Mouse (Mus musculus) cerebellum, postnatal 4 days (tissue): Measurements from ENCODE around the gene Glyctk.
"Not testable (repeated sequence)": the region's sequence is repeated elsewhere in the genome, so short reads cannot be mapped to it uniquely, and the experiment has no call there.

Experiments
- DNase-seq, 2 experiments: peaks; one replicate each; pipeline ENCODE4 v3.0.0; 2022; ENCODE audit warnings: low spot score in 2 of 2, mixed read lengths in 1 of 2

The Glyctk gene

DNA sequence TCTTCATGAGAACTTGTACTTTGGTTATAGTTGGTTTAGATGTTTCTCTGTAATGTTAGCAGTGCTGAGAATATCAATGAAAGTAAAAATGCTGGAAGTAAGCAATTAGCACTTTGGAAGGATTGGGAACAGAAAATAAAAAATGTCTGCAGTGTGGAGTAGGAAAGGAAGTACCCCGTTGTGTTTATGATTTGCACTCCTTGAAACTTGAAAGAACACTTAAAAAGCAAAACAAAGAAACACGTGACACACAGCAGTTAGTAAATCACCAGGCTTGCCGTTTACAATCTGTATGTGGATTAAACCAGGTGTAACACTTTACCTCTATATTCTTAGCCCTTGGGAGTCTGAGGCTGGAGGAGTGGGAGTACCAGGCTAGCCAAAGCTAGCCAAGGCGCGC, 18.8 kb upstream of the Glyctk start:
- DNase-seq, result no peak

DNA sequence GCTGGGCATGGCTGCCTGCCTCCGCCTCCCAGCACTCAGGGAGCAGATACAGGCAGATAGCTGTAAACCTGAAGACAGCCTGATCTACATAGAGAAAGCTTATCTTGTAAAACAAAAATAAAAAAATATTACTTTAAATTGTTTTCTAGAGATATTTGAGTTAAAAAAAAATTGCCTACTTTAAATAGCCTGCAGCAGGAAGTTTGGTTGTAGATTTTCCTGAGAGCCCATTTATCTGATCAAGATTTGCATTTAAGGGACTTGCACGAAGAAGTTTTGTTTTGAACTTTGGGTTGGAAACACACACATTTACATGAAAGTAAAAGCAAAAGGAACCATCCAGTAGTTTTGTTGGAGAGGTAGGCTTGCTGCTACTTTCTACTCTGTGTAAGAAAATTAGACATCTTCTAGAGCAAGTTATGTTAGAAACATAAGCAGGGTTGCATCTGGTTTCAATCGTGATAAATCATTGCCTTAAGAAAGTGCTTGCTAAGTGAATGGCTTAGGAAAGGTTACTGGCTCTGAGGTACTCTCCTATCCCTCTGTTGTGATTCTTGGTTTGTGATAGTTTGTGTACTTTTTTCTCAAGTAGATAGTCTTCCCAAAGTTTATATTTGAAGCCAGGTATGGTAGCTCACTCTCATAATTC, 17.7 kb upstream of the Glyctk start:
- DNase-seq, result no peak

DNA sequence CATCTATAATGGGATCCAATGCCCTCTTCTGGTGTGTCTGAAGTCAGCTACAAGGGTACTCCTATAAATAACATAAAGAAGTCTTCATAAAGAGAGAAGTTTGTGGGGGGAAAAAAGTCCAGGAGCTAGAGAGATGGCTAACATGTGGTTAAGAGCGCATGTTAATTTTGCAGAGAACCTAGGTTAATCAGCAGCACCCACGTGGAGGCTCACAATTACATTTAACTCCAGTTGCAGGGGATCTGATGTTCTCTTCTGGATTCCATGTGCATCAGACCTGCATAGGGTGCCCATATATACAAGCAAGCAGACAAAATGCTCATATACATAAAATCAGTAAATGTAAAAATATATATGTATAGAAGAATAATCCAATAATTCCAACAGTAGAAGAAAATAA, 15.4 kb upstream of the Glyctk start:
- DNase-seq, result no peak

DNA sequence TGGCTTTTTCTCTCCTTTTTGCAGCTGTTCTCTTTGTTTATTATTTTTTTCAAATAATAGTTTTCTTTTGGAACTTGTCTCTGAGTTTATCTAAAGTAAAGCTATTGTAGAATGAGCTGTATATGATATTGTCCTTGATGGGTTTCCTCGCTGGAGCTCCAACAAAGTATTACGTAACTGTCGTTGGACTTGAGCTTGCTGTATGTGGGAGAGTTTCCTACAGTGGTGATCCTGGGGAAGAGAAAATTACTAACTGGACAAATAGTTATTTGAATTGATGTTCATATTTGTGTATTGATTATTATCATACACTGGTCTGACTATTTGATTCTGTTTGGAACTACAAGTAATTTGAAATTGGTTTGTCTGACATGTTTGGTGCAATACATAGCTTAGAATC, 14.6 kb upstream of the Glyctk start:
- no peak for DNase-seq

DNA sequence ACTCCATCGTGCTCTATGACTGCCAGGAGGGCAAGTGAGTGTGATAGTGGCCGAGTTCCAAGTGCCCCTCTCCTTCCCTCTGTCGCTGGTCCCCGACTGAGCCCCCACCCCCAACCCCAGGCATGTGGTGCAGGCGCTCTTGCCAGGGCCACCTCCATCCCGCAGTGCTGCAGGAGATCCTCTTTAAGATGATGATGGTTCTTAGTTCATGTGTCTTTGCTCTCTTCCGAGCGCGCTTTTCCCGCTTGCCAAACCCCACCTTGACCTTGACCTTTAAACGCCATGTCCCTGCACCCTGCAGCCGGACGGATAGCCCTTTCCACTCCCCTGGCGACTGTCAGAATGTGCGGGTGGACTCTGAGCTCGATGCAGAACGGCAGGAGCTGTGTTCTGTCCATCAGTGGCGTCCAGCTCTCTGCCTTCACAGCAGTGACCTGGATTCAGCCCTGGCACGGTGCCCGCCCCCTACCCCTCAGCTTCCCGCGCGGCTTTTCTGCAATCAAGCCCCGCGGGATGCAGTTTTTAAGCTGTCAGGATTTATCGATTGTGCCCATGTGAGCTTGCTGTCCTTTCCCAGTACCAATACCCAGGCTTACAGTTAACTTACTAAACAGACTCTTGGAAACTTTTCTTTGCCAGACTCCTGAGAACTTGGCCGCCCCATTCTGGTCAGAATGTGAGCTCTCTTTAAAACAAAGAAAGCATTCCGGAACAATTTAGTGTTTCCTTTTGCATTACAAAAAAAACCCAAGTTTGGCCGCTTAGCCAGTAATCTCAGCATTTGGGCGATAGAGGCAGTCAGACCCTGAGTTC, 13.6 kb upstream of the Glyctk start:
- peak in 1 of 2 experiments; percentile 75 for DNase-seq

DNA sequence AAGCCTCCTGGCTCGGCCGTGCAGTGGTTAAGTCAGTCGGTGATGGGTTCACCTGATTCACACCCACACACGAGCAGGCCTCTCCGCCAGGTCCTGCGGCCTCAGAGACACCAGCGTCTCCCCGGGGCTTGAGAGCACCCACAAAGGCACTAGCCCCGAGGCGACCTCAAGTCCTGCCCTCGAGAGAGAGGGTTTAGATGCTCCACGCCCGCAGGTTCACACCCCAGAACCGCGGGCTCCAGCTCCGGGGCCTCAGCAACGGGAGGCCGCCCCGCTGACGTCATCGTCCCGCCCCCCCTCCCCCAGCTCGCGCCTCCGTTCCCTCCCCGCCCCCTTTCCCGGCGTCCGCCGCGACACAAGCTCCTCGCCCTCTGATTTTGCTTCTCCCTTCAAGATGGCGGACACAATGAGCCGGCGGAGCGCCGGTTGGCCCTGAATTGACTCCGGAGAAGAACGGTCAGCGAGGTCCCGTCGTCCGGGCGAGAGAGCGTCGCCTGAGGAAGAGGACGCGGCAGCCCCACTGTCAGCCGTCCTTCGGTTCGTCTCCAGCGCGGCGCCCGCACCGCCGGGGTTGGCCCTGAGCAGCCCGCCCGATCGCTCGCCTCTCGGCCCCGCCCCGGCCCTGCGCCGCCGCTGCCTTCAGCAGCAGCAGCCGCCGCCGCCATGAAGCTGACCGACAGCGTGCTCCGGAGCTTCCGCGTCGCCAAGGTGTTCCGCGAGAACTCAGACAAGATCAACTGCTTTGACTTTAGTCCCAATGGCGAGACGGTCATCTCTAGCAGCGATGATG, 12.8 kb upstream of the Glyctk start, which contains the start of gene Wdr82:
Wdr82 (plus strand) TSS at position 373 of the 790 bp plus-strand sequence.
- DNase-seq, result peak; percentile 75 to 87

DNA sequence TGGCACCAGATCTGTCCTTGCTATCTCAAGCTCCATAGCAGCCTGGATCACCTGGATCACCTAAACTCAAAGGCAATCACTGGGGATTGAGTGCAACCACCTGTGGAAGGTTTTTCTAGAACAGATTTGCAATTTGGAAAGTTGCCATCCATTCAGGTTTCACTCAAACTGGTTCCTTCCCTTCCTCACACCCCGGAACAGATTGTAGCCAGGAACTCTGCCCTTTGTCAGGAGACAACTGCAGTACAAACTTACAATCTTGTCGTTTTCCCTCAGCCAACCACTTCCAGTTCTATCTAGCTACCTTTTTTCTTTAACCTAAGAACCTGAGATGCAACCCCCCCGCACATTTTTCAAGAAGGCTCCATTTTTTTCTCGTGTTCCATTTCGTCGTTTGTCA, 12.0 kb upstream of the Glyctk start:
- DNase-seq, result no peak

DNA sequence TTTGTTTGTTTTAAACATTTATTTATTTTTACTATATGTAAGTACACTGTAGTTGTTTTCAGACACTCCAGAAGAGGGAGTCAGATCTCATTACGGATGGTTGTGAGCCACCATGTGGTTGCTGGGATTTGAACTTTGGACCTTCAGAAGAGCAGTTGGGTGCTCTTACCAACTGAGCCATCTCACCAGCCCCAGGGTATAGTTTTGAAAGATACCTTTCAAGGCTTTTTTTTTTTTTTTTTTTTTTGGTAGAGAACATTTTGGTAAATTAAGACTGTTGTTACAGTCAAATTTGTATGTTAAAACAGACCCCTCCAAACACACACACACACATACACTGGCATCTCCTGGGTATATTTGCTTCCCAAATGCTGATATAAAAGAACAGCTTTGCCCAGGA, 11.1 kb upstream of the Glyctk start:
- not testable (repeated sequence) for DNase-seq

DNA sequence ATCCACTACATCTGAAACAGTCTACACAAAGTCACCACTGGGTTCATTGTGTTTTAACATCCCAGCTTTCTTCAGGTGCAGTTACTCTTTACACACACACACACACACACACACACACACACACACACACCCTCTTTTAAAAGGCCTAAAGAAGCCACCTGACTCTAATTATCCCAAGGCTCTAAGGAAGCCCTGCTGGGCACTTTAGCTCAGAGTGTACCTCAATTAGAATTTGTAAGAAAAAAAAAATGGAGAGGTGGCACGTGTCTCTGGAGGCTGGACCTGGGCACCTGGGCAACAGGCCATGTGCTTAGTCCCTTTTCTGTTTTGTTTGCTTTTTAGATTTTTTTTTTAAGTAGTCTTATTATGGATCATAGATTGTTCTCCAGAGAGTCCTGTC, 9.8 kb upstream of the Glyctk start:
- no peak for DNase-seq

DNA sequence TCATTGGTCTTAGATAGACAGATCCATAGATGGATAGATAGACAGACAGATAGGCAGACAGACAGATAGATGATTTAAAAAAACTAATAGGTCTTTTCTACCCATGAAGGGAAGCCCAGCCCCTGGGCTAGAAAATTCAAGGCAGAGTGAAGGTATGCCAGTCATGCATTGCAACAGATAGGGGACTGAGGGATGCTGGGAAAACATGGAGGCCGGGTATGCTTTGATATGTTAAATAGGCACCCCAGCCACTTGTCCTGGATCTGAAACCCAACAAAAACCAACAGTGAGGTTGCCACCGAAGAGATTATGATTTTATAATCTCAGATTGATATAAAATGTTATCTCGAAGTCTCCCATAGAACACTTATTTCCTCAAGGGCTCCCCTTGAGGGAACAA, 9.3 kb upstream of the Glyctk start:
- DNase-seq, result no peak

DNA sequence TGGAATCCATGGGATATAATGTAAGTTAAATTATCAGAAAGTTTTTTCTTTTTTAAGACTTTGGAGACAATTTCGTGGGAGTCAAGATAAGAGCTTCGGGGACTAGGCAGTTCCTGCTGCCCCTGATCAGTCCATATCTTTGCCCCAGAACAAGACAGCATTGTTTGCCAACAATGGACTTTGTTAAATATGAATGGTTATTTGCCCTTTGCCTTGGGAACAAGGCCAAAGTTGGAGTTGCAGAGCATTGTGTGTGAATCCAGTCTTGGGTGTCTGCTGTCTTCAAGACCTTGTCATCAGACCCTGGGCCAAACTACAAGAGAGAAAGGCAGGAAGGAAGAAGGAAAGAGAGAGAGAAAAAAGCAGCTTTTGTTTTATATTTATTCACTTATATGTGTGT, 8.8 kb upstream of the Glyctk start:
- DNase-seq, result no peak

DNA sequence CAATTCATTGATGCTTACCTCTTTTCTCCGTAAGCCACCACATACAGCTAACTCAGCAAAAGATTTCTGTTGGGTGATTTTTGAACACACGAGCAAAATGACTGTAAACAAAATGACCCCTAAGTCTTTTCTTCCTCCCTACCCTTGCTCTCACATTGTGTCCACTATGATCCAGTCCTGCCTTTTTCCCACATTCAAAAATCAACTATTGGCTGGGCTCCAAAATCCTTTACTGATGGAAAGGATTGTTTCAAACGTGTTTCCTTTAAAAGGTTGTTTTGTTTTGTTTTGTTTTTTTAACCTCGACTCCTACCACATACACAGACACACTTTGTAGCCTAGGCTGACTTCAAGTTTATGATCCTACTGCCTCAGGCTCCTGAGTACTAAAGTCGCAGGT, 2.5 kb upstream of the Glyctk start:
- no peak for DNase-seq

DNA sequence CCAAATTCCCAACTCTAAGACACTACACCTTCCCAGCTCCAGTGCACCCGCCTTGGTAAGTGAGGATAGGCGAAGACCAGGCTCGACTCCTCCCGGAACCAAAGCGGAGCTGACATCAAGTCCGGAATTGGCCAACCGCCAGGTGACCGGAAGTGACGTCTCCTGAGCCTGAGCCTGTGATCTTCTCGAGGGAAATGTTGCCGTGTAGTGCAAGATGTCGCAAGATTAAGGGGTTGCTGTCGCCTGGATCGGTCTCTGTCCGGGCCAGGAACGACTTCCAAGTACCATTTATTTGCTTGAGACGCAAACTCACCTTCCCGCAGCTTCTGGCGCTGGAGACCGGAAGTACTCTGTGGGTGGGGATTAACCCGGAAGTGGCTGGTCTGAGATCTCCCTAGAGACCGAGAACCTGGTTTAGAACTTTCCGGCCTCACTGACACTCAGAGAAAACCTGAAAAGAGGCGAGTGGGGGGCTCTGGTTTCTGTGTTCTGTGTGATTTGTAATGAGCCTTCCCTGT, 1.9 kb upstream of the Glyctk start:
- peak; percentile 95 to 97 for DNase-seq

DNA sequence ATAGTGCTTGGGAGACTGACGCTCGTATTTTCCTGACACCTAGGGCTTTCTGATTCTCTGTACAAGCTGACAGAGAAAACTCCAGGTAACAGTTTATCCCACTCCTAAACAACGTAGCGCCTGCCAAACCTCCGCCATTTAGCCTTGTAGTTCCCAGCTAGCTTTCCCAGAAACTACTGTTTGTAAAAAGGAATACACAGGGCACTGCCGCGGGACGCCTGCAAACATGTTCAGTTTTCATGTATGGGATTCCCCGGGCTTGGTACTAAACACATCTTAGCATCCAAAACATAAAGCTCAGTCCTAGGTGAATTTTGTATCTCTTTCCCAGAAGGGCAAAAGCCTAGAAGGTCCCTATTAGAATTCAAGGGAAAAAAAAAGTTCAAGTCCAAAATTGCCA, 1.3 kb upstream of the Glyctk start:
- DNase-seq, result no peak

DNA sequence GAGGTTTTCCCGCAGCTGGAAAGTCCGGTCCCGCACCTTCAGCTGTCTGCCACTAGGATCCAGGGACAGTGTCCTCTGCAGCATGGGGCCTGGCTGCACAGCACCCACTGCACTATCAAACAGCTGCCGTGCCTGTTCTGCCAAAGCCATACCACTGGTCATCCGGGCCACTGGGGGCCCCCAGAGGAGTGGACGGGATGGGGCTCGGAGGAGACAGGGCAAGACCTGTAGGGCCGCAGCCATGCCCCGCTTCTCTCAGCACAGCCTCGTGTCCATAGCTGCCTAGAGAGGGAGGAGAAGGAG, 364 bp downstream of the Glyctk start:
- DNase-seq, result no peak

DNA sequence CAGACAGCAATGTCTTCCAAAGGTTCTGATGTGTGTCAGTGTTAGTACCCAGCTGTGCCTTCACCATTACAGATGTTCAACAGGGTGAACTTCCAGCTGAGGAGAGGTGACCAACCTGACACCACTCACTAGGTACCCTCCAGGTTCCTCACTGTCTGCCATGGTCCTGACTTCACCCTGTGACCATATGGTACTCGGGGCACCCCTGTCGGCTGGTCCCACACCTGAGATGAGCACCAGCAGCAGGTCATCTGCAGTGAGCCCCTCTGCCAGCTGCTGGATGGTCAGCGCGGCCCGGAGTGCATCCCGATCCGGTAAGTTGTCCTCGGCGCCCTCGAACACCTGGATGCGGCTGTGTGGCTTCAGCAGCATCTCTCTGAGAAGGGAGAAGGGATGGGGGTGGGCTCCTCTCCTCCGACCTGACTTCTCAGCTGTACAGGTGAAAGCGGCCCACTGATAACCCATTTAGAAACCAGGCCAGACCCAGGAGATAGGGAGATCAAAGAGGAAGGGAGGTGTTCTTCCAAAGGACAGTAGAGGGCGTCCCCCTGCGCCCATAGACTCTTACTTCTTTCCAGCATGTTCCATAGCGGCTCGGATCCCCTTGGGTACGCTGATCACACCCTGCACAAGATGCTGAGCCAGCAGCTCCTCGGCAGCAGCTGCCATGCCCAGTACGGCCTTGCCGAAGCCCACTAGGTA, 866 bp downstream of the Glyctk start:
- DNase-seq, result no peak

DNA sequence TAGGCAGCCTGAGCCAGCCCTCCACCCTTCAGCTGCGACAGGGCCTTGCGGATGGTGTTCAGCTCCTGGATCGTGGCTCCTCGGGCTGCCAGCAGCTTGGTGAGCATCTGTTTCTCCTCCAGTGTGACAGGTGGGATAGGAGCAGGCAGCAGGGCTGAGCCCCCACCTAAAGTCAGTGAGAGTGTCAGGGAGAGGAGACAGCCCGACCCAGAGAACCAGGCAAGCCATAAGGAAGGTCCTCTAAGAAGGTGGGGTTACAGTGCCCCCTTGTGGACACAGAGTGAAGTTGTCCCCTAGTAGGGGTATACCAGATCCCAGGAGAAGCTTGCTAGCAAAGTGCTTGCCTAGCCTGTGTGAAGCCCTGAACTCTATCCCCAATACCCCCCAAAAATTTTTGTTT, 1.5 kb downstream of the Glyctk start:
- peak; percentile 56 to 70 for DNase-seq

DNA sequence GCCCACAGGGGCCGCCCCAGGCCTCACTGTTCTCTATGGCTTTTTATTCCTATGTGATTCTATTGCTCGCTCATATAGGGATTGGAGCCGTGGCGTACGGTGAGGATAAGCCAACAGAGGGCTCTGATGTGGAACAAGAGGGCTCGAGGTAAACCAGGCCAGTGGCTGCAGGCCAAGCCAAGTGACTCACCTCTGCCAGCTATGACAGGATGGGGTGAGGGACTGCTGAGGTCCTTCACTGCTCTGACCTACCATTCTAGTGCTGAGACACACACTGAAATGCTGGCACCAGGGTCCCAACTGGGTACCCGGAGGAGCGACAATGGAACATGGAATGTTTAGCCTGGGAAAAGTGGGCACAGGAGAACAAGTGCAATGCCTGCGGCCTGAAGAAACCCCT, 3.8 kb downstream of the Glyctk start:
- no peak for DNase-seq

DNA sequence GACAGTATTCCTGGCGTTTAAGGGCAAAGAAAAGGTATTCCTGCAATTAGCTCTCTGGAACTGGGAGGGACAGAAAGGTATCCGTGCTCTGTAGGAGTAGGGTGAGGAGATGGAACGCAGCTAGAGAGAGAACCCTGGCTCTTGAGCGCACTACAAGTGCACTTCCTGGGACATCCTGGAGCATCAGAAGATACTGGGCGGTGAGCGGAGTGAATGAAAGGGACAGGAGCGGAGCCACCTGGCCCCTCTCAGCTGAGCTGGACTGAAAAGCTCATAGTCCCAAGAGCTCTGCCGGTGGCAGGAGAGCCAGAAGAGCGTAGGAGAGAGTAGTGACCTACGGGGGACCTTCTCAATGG, 8.6 kb downstream of the Glyctk start:
- DNase-seq, result no peak

DNA sequence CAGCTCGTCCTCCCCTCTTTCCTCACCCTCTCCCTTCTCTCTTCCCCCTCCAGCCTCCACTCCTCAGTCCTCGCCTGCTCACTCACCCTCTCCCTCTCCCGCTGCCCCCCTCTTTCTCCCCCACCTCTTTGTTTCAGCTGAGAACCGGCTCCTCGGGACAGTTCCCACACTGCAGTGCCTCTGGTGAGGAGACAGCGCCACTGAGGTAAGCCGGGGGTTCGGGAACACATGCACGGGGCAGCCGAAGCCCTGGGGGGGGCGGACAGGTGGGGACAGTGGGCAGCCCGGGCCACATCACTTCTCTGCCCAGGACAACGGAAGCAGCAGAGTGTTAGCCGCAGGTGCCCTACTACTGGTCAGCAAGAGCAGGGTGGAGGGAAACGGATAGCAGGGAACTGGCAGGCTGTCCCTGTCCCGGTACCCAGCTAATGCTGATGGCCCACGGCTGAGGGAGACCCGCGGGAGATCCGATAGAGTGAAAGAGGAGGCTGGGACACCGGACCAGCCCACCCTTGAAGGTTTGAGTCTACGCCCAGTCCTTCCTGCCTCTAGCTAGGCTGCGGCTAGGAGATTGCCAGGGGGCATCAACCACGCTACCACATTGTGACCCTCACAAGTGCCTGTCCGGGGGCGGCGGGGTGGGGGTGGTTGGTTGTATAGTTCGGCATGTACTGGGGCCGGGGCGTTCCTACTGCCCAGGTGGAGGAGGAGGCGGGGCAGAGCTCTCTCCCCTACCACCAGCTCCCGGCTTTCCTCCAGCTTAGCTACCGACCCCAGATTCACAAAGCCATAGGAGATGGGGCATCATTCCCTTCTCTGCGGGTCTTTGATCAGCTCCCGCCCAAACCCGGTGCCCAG, 9.2 kb downstream of the Glyctk start:
- peak in 1 of 2 experiments; percentile 29 for DNase-seq

DNA sequence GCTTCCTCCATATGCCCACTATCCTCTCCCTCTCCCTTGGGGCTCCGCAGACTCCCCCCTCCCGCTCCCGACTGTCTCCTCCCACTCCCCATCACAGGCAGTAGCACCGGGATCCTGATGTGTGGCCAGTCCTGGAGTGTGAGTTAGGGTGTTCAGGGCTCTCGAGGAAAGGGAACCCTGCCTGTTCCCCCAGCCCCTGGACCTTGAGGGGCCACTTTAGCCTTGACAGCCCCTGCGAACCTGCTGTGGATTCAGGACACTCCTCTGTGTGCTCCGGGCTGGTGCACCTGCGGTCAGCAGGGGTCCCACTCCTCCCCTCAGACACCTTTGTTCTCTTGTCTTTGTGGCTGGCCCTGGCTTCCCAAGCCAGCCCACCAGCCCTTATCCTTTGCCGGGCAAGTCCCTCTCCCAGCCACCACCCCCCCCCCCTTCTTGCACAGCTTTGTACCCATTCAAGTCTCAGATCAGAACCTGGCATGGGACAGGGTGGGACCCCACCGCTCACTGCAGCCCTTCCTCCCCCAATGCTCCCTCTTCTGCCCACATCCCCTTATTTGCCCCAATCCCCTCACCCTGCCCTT, 10.0 kb downstream of the Glyctk start:
- DNase-seq, result no peak
